Mouse (Mus musculus): Measurements from ENCODE around the gene Cyp3a13. TPM values are rescaled to one million over a fixed set of nuclear protein-coding genes. Genes with fewer than 3 reads are reported as not detected.
A peak's percentile ranks its signal among the peaks of the same experiment; 100 is the strongest.
"Not testable (repeated sequence)": the region's sequence is repeated elsewhere in the genome, so short reads cannot be mapped to it uniquely, and the experiment has no call there.

Gene Cyp3a13
- polyA plus RNA-seq, 1 experiment from 2014 or later, result not detected

DNA sequence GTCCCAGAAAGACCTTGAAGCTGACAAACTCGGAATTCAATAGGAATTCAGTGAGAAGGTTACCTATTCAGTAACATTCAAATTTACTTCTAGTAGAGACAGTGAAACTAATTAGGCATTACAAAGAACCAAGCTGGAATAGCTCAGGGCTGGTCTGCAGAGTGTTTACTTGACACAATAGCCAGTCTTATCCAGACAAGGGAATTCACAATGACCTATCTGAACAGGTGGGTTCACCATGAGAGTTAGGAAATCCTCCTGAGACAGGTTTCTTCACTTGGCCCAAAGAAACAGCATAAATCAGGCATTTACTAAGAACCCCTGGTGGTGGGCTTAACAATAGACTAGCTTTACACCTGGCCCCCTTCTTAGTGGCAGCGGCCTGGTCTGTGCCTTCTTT lies 12.5 kb upstream of the Cyp3a13 start:
- H3K9ac ChIP-seq (ENCODE audit: low read length); H3K4me1 ChIP-seq (ENCODE audit: control insufficient read depth, insufficient read depth, low read length); ATAC-seq (ENCODE audit: low FRiP score); H3K9me3 ChIP-seq (ENCODE audit: control insufficient read depth, low read length); H3K4me2 ChIP-seq; H3K36me3 ChIP-seq (ENCODE audit: control insufficient read depth, insufficient read depth, low read length); H3K27me3 ChIP-seq (ENCODE audit: control insufficient read depth, insufficient read depth, low read length); H3K4me3 ChIP-seq (ENCODE audit: low read depth, low read length); DNase-seq (ENCODE audit: low spot score, missing footprints); H3K27ac ChIP-seq (ENCODE audit: low read depth, low read length): not testable (repeated sequence)
- WGBS, result 78% methylated on average over 2 of the region's 2 CpGs

DNA sequence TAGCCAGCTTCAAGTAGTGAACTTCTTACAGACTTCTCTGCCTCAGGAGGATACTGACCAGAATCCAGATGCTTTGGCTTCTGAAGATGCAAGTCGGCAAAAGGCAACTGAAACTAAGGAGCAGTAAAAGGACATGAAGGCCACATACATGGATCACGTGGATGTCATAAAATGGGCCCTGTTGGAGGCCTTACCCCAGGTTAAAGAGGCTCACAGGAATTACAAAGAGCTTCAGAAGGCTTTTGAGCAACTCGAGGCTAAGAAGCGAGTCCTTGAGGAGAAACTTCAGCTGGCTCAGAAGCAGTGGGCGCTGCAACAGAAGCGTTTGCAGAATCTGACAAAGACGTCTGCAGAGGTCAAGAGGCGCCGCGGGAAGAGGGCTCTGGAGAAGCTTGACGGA lies 7.0 kb upstream of the Cyp3a13 start:
- H3K4me1 ChIP-seq (ENCODE audit: control insufficient read depth, insufficient read depth, low read length), result no peaks in the 10 kb centered on the region
- no peak overlapping the region for H3K27ac ChIP-seq (ENCODE audit: low read depth, low read length)
- ATAC-seq (ENCODE audit: low FRiP score) (no peak), DNase-seq (ENCODE audit: low spot score, missing footprints) (no peak)
- no peaks in the 10 kb centered on the region for H3K36me3 ChIP-seq (ENCODE audit: control insufficient read depth, insufficient read depth, low read length)
- no peak overlapping the region for H3K4me3 ChIP-seq (ENCODE audit: low read depth, low read length)
- H3K4me2 ChIP-seq, result no peak overlapping the region
- no peak overlapping the region for H3K9ac ChIP-seq (ENCODE audit: low read length)
- no peaks in the 10 kb centered on the region for H3K27me3 ChIP-seq (ENCODE audit: control insufficient read depth, insufficient read depth, low read length)
- whole genome bisulfite sequencing, result 82% methylated on average over 11 of the region's 11 CpGs
- H3K9me3 ChIP-seq (ENCODE audit: control insufficient read depth, low read length), result no peaks in the 10 kb centered on the region

DNA sequence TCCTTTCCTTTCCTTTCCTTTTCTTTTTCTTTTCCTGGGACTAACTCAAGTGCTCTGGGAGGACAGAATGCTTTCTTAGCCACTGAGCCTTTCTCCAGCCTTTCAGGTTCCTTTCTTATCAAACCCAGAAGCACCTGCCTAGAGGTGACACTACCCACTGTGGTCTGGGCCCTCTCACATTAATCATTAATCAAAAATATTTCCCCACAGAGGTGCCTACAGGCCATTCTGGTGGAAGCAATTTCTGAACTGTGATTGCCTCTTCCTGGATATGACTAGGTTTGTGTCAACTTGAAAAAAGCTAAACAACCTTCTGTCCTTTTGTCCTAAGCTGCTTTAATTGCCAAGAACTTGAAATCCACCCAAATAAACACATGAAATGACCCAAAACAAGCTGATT lies 752 bp upstream of the Cyp3a13 start:
- Histone ChIP-seq H3K9me3 (ENCODE audit: control insufficient read depth, low read length) (no peaks in the 10 kb centered on the region), H3K4me2 (no peak overlapping the region), H3K27ac (ENCODE audit: low read depth, low read length) (no peak overlapping the region), H3K4me1 (ENCODE audit: control insufficient read depth, insufficient read depth, low read length) (no peaks in the 10 kb centered on the region), H3K4me3 (ENCODE audit: low read depth, low read length) (no peak overlapping the region), H3K27me3 (ENCODE audit: control insufficient read depth, insufficient read depth, low read length) (no peaks in the 10 kb centered on the region), H3K9ac (ENCODE audit: low read length) (no peak overlapping the region), H3K36me3 (ENCODE audit: control insufficient read depth, insufficient read depth, low read length) (no peaks in the 10 kb centered on the region)
- DNase-seq (ENCODE audit: low spot score, missing footprints) (no peak), ATAC-seq (ENCODE audit: low FRiP score) (no peak)

DNA sequence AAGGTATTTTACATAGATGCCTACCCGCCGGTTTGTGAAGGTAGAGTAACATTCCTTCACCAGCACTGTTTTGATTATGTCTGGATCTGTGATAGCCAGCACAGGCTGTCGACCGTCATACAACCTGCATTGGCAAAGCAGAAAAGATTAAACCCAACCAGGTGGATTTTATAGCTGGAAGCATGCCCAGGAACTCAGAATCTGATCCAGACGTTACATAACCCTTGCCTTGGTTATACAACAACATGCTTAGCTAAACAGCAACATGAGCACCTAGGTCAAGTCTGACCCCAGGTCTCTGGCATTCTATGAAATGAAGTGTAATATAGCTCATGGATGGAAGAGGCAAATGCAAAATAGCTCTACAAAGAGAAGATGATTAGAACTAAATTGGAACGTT lies 5.9 kb downstream of the Cyp3a13 start:
- no peaks in the 10 kb centered on the region for H3K4me1 ChIP-seq (ENCODE audit: control insufficient read depth, insufficient read depth, low read length)
- 76% methylated on average over 6 of the region's 6 CpGs for WGBS
- H3K4me2 ChIP-seq, result no peak overlapping the region
- H3K27me3 ChIP-seq (ENCODE audit: control insufficient read depth, insufficient read depth, low read length), result no peaks in the 10 kb centered on the region
- no peaks in the 10 kb centered on the region for H3K9me3 ChIP-seq (ENCODE audit: control insufficient read depth, low read length)
- no peak for ATAC-seq (ENCODE audit: low FRiP score)
- no peak overlapping the region for H3K4me3 ChIP-seq (ENCODE audit: low read depth, low read length)
- no peak for DNase-seq (ENCODE audit: low spot score, missing footprints)
- H3K9ac ChIP-seq (ENCODE audit: low read length), result no peak overlapping the region
- H3K36me3 ChIP-seq (ENCODE audit: control insufficient read depth, insufficient read depth, low read length), result no peaks in the 10 kb centered on the region
- H3K27ac ChIP-seq (ENCODE audit: low read depth, low read length), result no peak overlapping the region

DNA sequence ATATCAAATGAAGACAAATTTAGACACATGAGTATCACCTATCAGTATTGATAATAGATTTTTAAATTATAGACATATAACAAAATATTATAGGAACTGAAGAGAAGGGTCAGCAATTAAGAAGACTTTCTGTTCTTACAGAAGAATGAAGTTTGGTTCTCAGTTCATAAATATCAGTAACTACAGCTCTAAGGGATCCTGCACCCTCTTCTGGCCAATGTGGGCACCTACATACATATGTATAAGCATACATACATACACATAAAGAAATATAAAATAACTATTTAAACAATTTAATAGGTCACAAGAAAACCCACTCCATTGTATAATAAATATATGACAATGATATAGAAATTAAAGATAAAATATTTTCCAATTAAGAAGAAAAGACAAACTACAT lies 6.9 kb downstream of the Cyp3a13 start:
- ATAC-seq (ENCODE audit: low FRiP score), result no peak
- no peak overlapping the region for H3K4me2 ChIP-seq
- H3K4me1 ChIP-seq (ENCODE audit: control insufficient read depth, insufficient read depth, low read length), result no peaks in the 10 kb centered on the region
- no peaks in the 10 kb centered on the region for H3K9me3 ChIP-seq (ENCODE audit: control insufficient read depth, low read length)
- H3K9ac ChIP-seq (ENCODE audit: low read length), result no peak overlapping the region
- H3K27ac ChIP-seq (ENCODE audit: low read depth, low read length), result no peak overlapping the region
- no peaks in the 10 kb centered on the region for H3K36me3 ChIP-seq (ENCODE audit: control insufficient read depth, insufficient read depth, low read length)
- no peaks in the 10 kb centered on the region for H3K27me3 ChIP-seq (ENCODE audit: control insufficient read depth, insufficient read depth, low read length)
- H3K4me3 ChIP-seq (ENCODE audit: low read depth, low read length), result no peak overlapping the region
- DNase-seq (ENCODE audit: low spot score, missing footprints), result no peak

DNA sequence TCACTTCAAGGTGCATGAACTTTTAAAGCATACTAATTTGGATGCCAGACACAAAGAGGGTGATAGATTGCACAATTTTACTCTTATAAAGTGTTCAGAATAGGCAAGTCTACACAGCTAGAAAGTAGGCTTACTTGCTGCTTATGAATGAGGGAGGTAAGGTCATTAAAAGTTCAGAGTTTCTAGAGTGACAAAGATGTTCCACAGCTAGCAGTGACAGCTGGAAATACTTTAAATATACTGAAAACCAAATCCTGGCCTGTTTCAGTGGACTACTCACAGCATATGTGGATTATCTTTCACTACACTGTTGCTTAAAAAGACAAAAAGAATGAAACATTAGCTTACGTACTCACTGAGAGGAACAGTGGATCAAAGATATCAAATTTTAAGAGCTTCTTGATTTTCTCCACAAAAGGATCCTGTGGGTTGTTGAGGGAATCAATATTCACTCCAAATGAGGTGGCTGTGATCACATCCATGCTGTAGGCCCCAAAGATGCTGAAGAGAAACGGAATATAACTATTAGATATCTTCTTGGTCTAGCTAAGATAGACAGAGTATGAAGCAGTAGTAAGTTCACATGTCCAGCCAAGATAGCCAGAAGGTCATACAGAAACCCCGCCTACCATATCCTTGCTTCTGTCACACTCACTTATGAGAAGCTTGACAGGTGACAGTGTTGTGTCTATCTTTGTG lies 11.7 kb downstream of the Cyp3a13 start:
- no peak for DNase-seq (ENCODE audit: low spot score, missing footprints)
- no peak overlapping the region for H3K4me3 ChIP-seq (ENCODE audit: low read depth, low read length)
- H3K9ac ChIP-seq (ENCODE audit: low read length), result no peak overlapping the region
- 83% methylated on average over 3 of the region's 3 CpGs for WGBS
- no peaks in the 10 kb centered on the region for H3K36me3 ChIP-seq (ENCODE audit: control insufficient read depth, insufficient read depth, low read length)
- no peaks in the 10 kb centered on the region for H3K27me3 ChIP-seq (ENCODE audit: control insufficient read depth, insufficient read depth, low read length)
- H3K4me1 ChIP-seq (ENCODE audit: control insufficient read depth, insufficient read depth, low read length), result no peaks in the 10 kb centered on the region
- H3K4me2 ChIP-seq, result no peak overlapping the region
- no peak for ATAC-seq (ENCODE audit: low FRiP score)
- no peak overlapping the region for H3K27ac ChIP-seq (ENCODE audit: low read depth, low read length)
- H3K9me3 ChIP-seq (ENCODE audit: control insufficient read depth, low read length), result no peaks in the 10 kb centered on the region

DNA sequence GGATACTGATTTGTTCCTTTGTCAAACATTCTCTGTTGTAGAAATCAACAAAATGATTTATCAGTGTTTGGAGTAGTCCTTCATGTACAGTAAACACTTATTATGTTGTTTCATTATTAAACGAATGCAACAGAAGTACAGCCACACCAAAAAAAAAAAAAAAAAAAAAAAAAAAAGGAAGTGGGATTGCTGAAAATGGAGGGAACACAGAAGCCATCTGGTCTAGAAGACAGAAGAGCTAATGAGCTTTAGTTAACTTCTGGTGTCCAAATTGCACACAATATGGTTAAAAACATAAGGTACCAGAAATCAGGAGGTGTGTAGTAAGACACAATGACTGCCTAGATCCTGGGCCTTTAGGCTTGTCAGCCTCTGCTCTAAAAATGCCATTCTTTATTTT lies 23.6 kb downstream of the Cyp3a13 start:
- Histone ChIP-seq H3K4me2 (no peak overlapping the region), H3K4me1 (ENCODE audit: control insufficient read depth, insufficient read depth, low read length) (no peaks in the 10 kb centered on the region), H3K36me3 (ENCODE audit: control insufficient read depth, insufficient read depth, low read length) (no peaks in the 10 kb centered on the region), H3K9me3 (ENCODE audit: control insufficient read depth, low read length) (no peaks in the 10 kb centered on the region), H3K27me3 (ENCODE audit: control insufficient read depth, insufficient read depth, low read length) (no peaks in the 10 kb centered on the region), H3K4me3 (ENCODE audit: low read depth, low read length) (no peak overlapping the region), H3K9ac (ENCODE audit: low read length) (no peak overlapping the region), H3K27ac (ENCODE audit: low read depth, low read length) (no peak overlapping the region)
- WGBS, result 82% methylated on average over 1 of the region's 1 CpGs
- DNase-seq (ENCODE audit: low spot score, missing footprints) (no peak), ATAC-seq (ENCODE audit: low FRiP score) (no peak)

DNA sequence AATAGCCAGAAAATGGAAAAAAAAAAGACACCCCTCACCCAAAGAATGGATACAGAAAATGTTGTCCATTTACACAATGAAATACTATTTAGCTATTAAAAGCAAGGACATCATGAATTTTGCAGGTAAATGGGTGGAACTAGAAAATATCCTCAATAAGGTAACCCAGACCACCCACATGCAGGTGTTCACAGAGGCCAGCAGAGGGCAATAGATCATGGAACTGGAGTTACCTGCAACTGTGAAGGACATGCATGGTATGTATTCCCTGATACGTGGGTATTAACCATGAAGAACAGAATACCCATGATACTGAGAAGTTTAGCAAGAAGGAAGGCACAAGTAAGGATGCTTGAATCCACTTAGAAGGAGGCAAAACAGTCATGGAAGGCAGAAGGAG lies 28.5 kb downstream of the Cyp3a13 start:
- H3K9me3 ChIP-seq (ENCODE audit: control insufficient read depth, low read length), result no peaks in the 10 kb centered on the region
- ATAC-seq (ENCODE audit: low FRiP score), result no peak
- H3K36me3 ChIP-seq (ENCODE audit: control insufficient read depth, insufficient read depth, low read length), result no peaks in the 10 kb centered on the region
- no peak overlapping the region for H3K27ac ChIP-seq (ENCODE audit: low read depth, low read length)
- H3K4me3 ChIP-seq (ENCODE audit: low read depth, low read length), result no peak overlapping the region
- no peaks in the 10 kb centered on the region for H3K4me1 ChIP-seq (ENCODE audit: control insufficient read depth, insufficient read depth, low read length)
- no peak overlapping the region for H3K4me2 ChIP-seq
- no peak for DNase-seq (ENCODE audit: low spot score, missing footprints)
- H3K27me3 ChIP-seq (ENCODE audit: control insufficient read depth, insufficient read depth, low read length), result no peaks in the 10 kb centered on the region
- no peak overlapping the region for H3K9ac ChIP-seq (ENCODE audit: low read length)
- WGBS, result 68% methylated on average over 1 of the region's 1 CpGs

DNA sequence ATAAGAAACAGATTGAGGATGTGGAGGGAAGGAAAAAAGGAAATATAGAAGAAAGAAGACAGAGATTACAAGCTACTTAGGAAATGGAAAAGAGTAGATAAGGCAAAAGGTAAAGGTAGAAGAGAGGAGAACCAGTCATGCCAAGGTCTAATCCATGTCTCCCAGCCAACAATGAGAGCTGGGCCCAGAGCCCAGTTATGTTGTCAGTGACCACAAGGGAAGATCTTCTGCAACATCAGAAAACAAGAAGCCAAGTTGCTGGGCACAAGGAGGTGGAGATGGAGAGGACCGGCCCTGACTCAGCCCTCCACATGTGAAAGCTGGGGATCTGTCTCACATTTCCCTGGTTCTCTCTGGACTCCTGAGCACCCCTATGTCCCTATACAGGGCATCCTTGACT lies 33.8 kb downstream of the Cyp3a13 start:
- 93% methylated on average over 1 of the region's 1 CpGs for WGBS
- H3K4me2 ChIP-seq, result no peak overlapping the region
- DNase-seq (ENCODE audit: low spot score, missing footprints) (no peak), ATAC-seq (ENCODE audit: low FRiP score) (no peak)
- H3K27ac ChIP-seq (ENCODE audit: low read depth, low read length), result no peak overlapping the region
- no peaks in the 10 kb centered on the region for H3K27me3 ChIP-seq (ENCODE audit: control insufficient read depth, insufficient read depth, low read length)
- H3K4me1 ChIP-seq (ENCODE audit: control insufficient read depth, insufficient read depth, low read length), result no peaks in the 10 kb centered on the region
- H3K9ac ChIP-seq (ENCODE audit: low read length), result no peak overlapping the region
- H3K4me3 ChIP-seq (ENCODE audit: low read depth, low read length), result no peak overlapping the region
- no peaks in the 10 kb centered on the region for H3K9me3 ChIP-seq (ENCODE audit: control insufficient read depth, low read length)
- no peaks in the 10 kb centered on the region for H3K36me3 ChIP-seq (ENCODE audit: control insufficient read depth, insufficient read depth, low read length)

DNA sequence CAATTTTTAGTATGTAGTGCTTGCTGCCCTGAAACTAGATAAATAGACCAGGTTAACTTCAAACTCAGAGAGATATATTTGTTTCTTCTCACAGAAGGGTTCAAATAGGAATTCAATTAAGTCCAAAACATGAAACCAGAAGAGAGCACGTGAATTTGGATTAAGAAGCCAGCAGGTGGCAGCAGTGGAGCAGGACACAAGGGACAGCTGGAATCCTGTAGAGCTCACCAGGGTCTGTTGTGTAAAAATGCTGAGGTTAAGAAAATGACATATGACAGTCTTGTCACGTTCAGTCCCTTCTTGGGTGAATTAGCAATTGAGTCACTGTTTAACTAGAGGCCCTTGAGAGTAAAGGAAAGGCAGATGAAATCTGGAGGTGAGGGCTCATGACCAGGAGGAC lies 35.5 kb downstream of the Cyp3a13 start:
- H3K36me3 ChIP-seq (ENCODE audit: control insufficient read depth, insufficient read depth, low read length), result no peaks in the 10 kb centered on the region
- no peak overlapping the region for H3K4me2 ChIP-seq
- no peak overlapping the region for H3K27ac ChIP-seq (ENCODE audit: low read depth, low read length)
- no peaks in the 10 kb centered on the region for H3K27me3 ChIP-seq (ENCODE audit: control insufficient read depth, insufficient read depth, low read length)
- DNase-seq (ENCODE audit: low spot score, missing footprints) (peak; percentile 89), ATAC-seq (ENCODE audit: low FRiP score) (no peak)
- WGBS, result 27% methylated on average over 2 of the region's 2 CpGs
- H3K4me3 ChIP-seq (ENCODE audit: low read depth, low read length), result no peak overlapping the region
- no peak overlapping the region for H3K9ac ChIP-seq (ENCODE audit: low read length)
- H3K9me3 ChIP-seq (ENCODE audit: control insufficient read depth, low read length), result no peaks in the 10 kb centered on the region
- no peaks in the 10 kb centered on the region for H3K4me1 ChIP-seq (ENCODE audit: control insufficient read depth, insufficient read depth, low read length)

Data from midbrain, embryonic 11.5 days (tissue).